Mouse (Mus musculus) lung, postnatal 0 days (tissue): ENCODE results near the gene Postn.

Experiments
- CTCF ChIP-seq: IDR thresholded peaks from 2 replicates; pipeline ENCODE4 v1.5.1; 2016; ENCODE audit warnings: antibody characterized with exemption, mild to moderate bottlenecking
- EP300 ChIP-seq: IDR thresholded peaks from 2 replicates; pipeline ENCODE4 v1.6.1; 2016; ENCODE audit warnings: antibody characterized with exemption, mild to moderate bottlenecking, control low read depth

GRCm38 (mm10) chr3:54420983-54421382, 60.1 kb downstream of the Postn start:
- TF ChIP-seq CTCF (no peak), EP300 (no peak)
